Mouse (Mus musculus) bone marrow macrophage, adult 2 months (primary cell): Measurements from ENCODE around the gene Gabpb1. TPM values are rescaled to one million over a fixed set of nuclear protein-coding genes. Genes with fewer than 3 reads are reported as not detected.

ENCODE experiments used
- H3K27ac ChIP-seq: 2 replicates; pipeline ENCODE4 v1.5.1; 2012; ENCODE audit warnings: low read depth, low read length; ENCODE audit not compliant: insufficient read depth
- H3K4me1 ChIP-seq: 2 replicates; pipeline ENCODE4 v1.6.1; 2012; ENCODE audit warnings: low read length; ENCODE audit not compliant: control insufficient read depth, insufficient read depth
- H3K4me3 ChIP-seq: 2 replicates; pipeline ENCODE4 v1.5.1; 2012; ENCODE audit warnings: mild to moderate bottlenecking, low read length, moderate library complexity; ENCODE audit not compliant: insufficient read depth
- CTCF ChIP-seq: IDR thresholded peaks from 2 replicates; pipeline ENCODE4 v1.5.1; 2012; ENCODE audit warnings: low read depth, mild to moderate bottlenecking, low read length, moderate library complexity
- POLR2A ChIP-seq: IDR thresholded peaks from 2 replicates; pipeline ENCODE4 v1.6.1; 2012; ENCODE audit warnings: mild to moderate bottlenecking, low read depth, low read length, borderline replicate concordance
- polyA plus RNA-seq: library from polyadenylated mRNA; stranded (reverse); fragments of >200 nt; gene quantifications from 2 replicates; pipeline ENCODE4 v1.2.4, GENCODE M21; 2012; ENCODE audit not compliant: missing spikeins, insufficient read depth, insufficient read length

Gene Gabpb1
- polyA plus RNA-seq, 1 experiment = 17.8 TPM

DNA sequence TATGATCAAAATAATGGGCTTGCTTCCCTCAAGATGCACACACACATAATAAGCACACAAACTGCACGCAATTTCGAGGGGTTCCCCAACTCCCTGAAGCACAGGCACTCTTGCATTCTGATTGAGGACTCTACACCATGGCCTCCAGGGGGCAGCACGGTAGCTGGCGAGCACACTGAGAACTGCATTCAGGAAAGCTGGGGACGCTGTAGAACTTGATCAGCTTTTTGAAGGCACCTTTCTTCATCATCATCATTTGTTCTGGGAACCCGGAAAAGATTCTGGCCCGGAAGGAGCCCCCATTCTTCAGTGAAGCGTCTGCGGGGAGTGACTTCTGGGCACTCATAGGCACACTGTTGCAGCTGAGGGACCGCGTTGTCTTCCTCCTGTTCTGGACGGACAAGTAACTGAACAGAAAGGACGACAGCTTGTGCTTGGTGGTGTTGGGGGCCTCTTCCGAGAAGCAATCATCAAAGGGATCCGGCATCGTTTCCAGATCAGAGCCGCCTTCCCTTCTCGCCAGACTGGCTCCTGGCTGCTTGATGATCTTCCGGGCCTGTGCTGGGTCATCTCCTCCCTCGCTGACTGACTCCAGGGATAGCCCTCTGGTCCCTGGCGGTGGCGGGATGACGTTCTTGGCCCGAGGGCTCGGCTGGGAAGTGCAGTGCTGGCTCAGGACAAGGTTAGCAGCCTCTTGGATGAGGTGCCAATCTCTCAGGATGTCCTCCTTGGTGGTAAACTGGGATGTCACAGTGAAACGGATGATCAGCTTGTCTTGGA lies 82.1 kb downstream of the Gabpb1 start:
- TF ChIP-seq CTCF (peak; percentile 71), POLR2A (no peak)
- H3K4me3 ChIP-seq = no peak overlapping the region
- H3K4me1 ChIP-seq = peaks cover 6% of the 10 kb centered on the region; the same call in 1 of the 2 replicates
- H3K27ac ChIP-seq = no peak overlapping the region

- Histone ChIP-seq H3K4me1 (peaks cover 8% of the 10 kb centered on the region), H3K4me3 (no peak overlapping the region), H3K27ac (no peak overlapping the region)
- TF ChIP-seq POLR2A (no peak), CTCF (no peak)
Measured at GRCm38 (mm10) chr2:126591304-126591703, 84.8 kb downstream of the Gabpb1 start.

- Histone ChIP-seq H3K27ac (peak overlapping the region; percentile 31), H3K4me3 (no peak overlapping the region), H3K4me1 (peaks cover 8% of the 10 kb centered on the region)
- TF ChIP-seq CTCF = no peak
- no peak for TF ChIP-seq POLR2A
Measured at GRCm38 (mm10) chr2:126587468-126587867, 88.7 kb downstream of the Gabpb1 start.

GRCm38 (mm10) chr2:126584621-126585369 lies 91.3 kb downstream of the Gabpb1 start:
- no peak overlapping the region for H3K27ac ChIP-seq
- no peak for TF ChIP-seq CTCF
- TF ChIP-seq POLR2A = no peak
- H3K4me3 ChIP-seq = no peak overlapping the region
- H3K4me1 ChIP-seq = peaks cover 8% of the 10 kb centered on the region

DNA sequence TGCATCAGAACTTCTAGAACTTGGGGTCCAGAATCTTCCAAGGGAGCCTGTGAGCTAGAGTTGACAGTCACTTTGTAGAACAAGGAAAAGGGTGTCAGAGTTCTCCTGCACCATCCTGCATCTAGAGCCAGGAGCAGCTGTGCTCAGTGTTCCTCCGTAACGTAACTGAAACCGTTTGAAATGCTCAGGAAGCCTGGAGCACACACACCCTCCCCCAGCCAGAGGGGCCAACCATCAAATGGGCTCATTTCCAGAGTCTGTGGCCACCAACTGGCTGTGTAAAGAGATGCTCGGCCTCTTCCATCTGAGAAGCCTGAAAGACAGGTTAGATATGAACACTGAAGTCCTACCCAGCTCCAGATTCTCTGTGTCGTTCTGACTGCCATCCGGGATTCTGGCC lies 92.2 kb downstream of the Gabpb1 start:
- H3K4me3 ChIP-seq = no peak overlapping the region
- H3K4me1 ChIP-seq = peaks cover 8% of the 10 kb centered on the region
- H3K27ac ChIP-seq = no peak overlapping the region
- TF ChIP-seq POLR2A (no peak), CTCF (no peak)

DNA sequence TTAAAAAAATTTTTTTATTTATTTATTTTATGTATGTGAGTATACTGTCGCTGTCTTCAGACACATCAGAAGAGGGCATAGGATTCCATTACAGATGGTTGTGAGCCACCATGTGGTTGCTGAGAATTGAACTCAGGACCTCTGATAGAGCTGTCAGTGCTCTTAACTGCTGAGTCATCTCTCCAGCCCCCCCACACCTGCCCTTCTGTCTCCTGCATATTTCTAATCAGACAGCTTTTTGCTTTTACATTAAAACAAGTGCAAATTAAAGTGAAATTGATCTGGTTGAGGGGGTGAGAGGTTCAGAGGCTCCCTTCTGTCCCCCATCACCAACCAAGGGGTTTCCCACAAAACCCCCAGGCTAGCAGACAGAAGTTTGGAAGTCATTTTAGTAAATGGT lies 96.9 kb downstream of the Gabpb1 start:
- no peak overlapping the region for H3K4me3 ChIP-seq
- TF ChIP-seq POLR2A = no peak
- H3K27ac ChIP-seq = no peak overlapping the region
- no peaks in the 10 kb centered on the region for H3K4me1 ChIP-seq

Other genes starting within 250 kb of the Gabpb1 start
- 30.5 and 31.7 TPM in 2 replicates for gene Atp8b4, start 175.7 kb downstream of the Gabpb1 start, polyA plus RNA-seq
- not detected in 2 replicates for gene Slc27a2, start 123.9 kb downstream of the Gabpb1 start, polyA plus RNA-seq
- gene Hdc, start 57.0 kb downstream of the Gabpb1 start, polyA plus RNA-seq = 0.56 and 1.6 TPM in 2 replicates
- 112 and 116 TPM in 2 replicates for gene Usp8, start 31.0 kb upstream of the Gabpb1 start, polyA plus RNA-seq
- 2.6 and 4.2 TPM in 2 replicates for gene Usp50, start 107.1 kb upstream of the Gabpb1 start, polyA plus RNA-seq
- gene Trpm7, start 199.9 kb upstream of the Gabpb1 start, polyA plus RNA-seq = 53.2 and 55.1 TPM in 2 replicates